Mouse (Mus musculus): ENCODE measurements around the gene Spata21.

Gene Spata21

GRCm38 (mm10) chr4:141076761-141077506 is 11.2 kb upstream of the Spata21 start:
- DNase-seq (ENCODE audit: low spot score), result no peak

- peak; percentile 88 for DNase-seq (ENCODE audit: low spot score)
Measured at GRCm38 (mm10) chr4:141077681-141078509, 10.2 kb upstream of the Spata21 start, which contains the start of gene Necap2. Gene Necap2, minus strand, starts transcription at chr4:141078357.

GRCm38 (mm10) chr4:141078510-141079137 is 9.5 kb upstream of the Spata21 start:
- no peak for DNase-seq (ENCODE audit: low spot score)

GRCm38 (mm10) chr4:141086862-141087261 is 1.3 kb upstream of the Spata21 start:
- DNase-seq (ENCODE audit: low spot score), result no peak

GRCm38 (mm10) chr4:141088714-141089113 is 581 bp downstream of the Spata21 start:
- DNase-seq (ENCODE audit: low spot score), result no peak

- no peak for DNase-seq (ENCODE audit: low spot score)
Measured at GRCm38 (mm10) chr4:141095016-141095415, 6.9 kb downstream of the Spata21 start.

- no peak for DNase-seq (ENCODE audit: low spot score)
Measured at GRCm38 (mm10) chr4:141096710-141097109, 8.6 kb downstream of the Spata21 start.

- no peak for DNase-seq (ENCODE audit: low spot score)
Measured at GRCm38 (mm10) chr4:141098935-141099334, 10.8 kb downstream of the Spata21 start.

- no peak for DNase-seq (ENCODE audit: low spot score)
Measured at GRCm38 (mm10) chr4:141099956-141100355, 11.8 kb downstream of the Spata21 start.

- DNase-seq (ENCODE audit: low spot score), result no peak
Measured at GRCm38 (mm10) chr4:141101291-141101690, 13.2 kb downstream of the Spata21 start.

- no peak for DNase-seq (ENCODE audit: low spot score)
Measured at GRCm38 (mm10) chr4:141101855-141102254, 13.7 kb downstream of the Spata21 start.

GRCm38 (mm10) chr4:141106526-141107183 is 18.5 kb downstream of the Spata21 start:
- no peak for DNase-seq (ENCODE audit: low spot score)

- DNase-seq (ENCODE audit: low spot score), result no peak
Measured at GRCm38 (mm10) chr4:141108196-141108732, 20.1 kb downstream of the Spata21 start.

GRCm38 (mm10) chr4:141113831-141114230 is 25.7 kb downstream of the Spata21 start:
- no peak for DNase-seq (ENCODE audit: low spot score)

GRCm38 (mm10) chr4:141114521-141114981 is 26.4 kb downstream of the Spata21 start:
- no peak for DNase-seq (ENCODE audit: low spot score)

- DNase-seq (ENCODE audit: low spot score), result no peak
Measured at GRCm38 (mm10) chr4:141115398-141115797, 27.3 kb downstream of the Spata21 start.

- no peak for DNase-seq (ENCODE audit: low spot score)
Measured at GRCm38 (mm10) chr4:141118691-141119090, 30.6 kb downstream of the Spata21 start.

GRCm38 (mm10) chr4:141120700-141121099 is 32.6 kb downstream of the Spata21 start:
- DNase-seq (ENCODE audit: low spot score), result no peak

GRCm38 (mm10) chr4:141122663-141123062 is 34.5 kb downstream of the Spata21 start:
- DNase-seq (ENCODE audit: low spot score), result no peak

- no peak for DNase-seq (ENCODE audit: low spot score)
Measured at GRCm38 (mm10) chr4:141123065-141123464, 34.9 kb downstream of the Spata21 start.

GRCm38 (mm10) chr4:141129190-141129710 is 41.1 kb downstream of the Spata21 start:
- no peak for DNase-seq (ENCODE audit: low spot score)

Measured in left cerebral cortex, adult 11 months (tissue).